Mouse (Mus musculus) cerebellum, adult 2 months (tissue): ENCODE results near the gene Fgfr2.

Source experiments
- CTCF ChIP-seq: fragments of 200-500 bp; IDR thresholded peaks from 2 replicates; pipeline ENCODE4 v1.5.1; 2011; ENCODE audit warnings: low read depth, mild to moderate bottlenecking, control low read depth, low read length, moderate library complexity, borderline replicate concordance; ENCODE audit not compliant: insufficient read depth
- POLR2A ChIP-seq: fragments of 200-500 bp; IDR thresholded peaks from 2 replicates; pipeline ENCODE4 v1.6.1; 2011; ENCODE audit warnings: low read length, control low read depth, borderline replicate concordance; ENCODE audit not compliant: insufficient read depth

DNA sequence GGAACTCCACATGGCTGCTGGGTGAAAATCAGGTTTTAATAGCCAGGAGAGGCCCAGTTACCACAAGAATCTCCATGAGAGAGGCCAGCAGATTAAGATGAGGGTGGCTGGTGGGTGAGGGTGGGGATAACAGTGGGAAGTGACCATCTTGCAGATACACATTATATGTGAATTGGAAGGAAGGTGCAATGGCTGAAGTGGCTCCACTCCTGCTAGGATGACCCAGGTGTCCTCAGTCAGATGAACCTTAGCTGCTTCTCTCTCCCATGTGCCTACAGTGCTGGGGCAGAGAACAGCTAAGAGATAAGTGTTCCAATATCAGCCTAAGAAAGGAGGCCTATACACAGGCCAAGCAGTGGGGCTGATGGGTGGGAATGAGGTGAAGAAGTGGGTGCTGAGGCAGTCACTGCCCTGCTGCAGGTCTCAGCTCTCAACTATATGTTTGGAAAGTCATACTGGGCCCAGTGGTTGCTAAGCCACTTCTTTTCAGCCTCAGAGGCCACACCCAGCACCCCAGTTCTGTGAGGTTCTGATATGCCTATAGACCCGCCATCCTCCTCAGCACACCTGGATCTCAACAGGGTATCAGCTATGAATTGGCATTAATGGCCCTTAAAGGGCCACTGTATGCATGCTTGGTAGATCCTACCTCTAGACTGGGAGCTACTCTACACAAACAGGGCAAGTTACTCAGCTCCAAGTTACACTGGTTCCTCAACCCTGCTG, 345.3 kb downstream of the Fgfr2 start:
- no peak for TF ChIP-seq CTCF
- no peak for TF ChIP-seq POLR2A
